8 mouse cellular contexts compared by ENCODE assay signal in genomic region chr5:24101446-24102140, GRCm38 (mm10). TPM values are rescaled to one million over a fixed set of nuclear protein-coding genes. Genes with fewer than 3 reads are reported as not detected.
A peak's percentile ranks its signal among the peaks of the same experiment; 100 is the strongest.
DNase-seq lines count a peak whose midpoint lies in the region; ATAC-seq and TF ChIP-seq lines count a peak whose summit lies in the region.

No protein-coding gene starts in this region.

- H3K9me3 ChIP-seq in hindbrain, embryonic 16.5 days (ENCODE audit: control insufficient read depth, low read length), result no peaks in the 10 kb centered on the region

- ATAC-seq in hindbrain, embryonic 16.5 days, result peak; percentile 46; the same call in 1 of the 2 replicates

- peak overlapping the region; percentile 87 for H3ac ChIP-seq in myocyte (ENCODE audit: control insufficient read depth, insufficient read length)

- peak overlapping the region; percentile 91 for H3K9ac ChIP-seq in hindbrain, embryonic 16.5 days (ENCODE audit: low read depth, low read length)

- H3K27me3 ChIP-seq in hindbrain, embryonic 16.5 days (replicated peaks; ENCODE audit: control insufficient read depth, insufficient read depth, low read length), result no peaks in the 10 kb centered on the region
- peaks cover 5% of the 10 kb centered on the region for H3K27me3 ChIP-seq in myocyte (ENCODE audit: control insufficient read depth, insufficient read depth, insufficient read length)

- 4% methylated on average over 8 of the region's 8 CpGs for WGBS in hindbrain, embryonic 16.5 days

- TF ChIP-seq POLR2A in myocyte (IDR thresholded peaks at IDR 0.05; ENCODE audit: insufficient read length, low read depth), result no peak

- H3K79me2 ChIP-seq in myocyte (ENCODE audit: control insufficient read depth, insufficient read depth), result no peaks in the 10 kb centered on the region

- no peaks in the 10 kb centered on the region for H3K36me3 ChIP-seq in hindbrain, embryonic 16.5 days (ENCODE audit: control insufficient read depth, insufficient read depth, low read length)
- no peaks in the 10 kb centered on the region for H3K36me3 ChIP-seq in myocyte (ENCODE audit: control insufficient read depth, insufficient read depth)

- peak overlapping the region; percentile 84 for H3K4me3 ChIP-seq in hindbrain, embryonic 16.5 days (ENCODE audit: low read length)
- H3K4me3 ChIP-seq in myocyte, result peak overlapping the region; percentile 57

- H3K27ac ChIP-seq in hindbrain, embryonic 16.5 days (ENCODE audit: low read depth, low read length), result peak overlapping the region; percentile 96

- peak overlapping the region; percentile 75 for H3K4me2 ChIP-seq in hindbrain, embryonic 16.5 days (ENCODE audit: low read length)
- H3K4me2 ChIP-seq in myocyte (ENCODE audit: low read depth), result peak overlapping the region; percentile 82

- peak; percentile 10 for DNase-seq in heart, adult 11 months
- DNase-seq in heart, postnatal 4 days, result no peak
- DNase-seq in A20 (ENCODE audit: low read depth, low spot score), result peak; percentile 67
- peak; percentile 46 for DNase-seq in embryo, embryonic 11 days
- DNase-seq in urinary bladder, postnatal 4 days (ENCODE audit: low spot score in 2 of 2), result no peak
- no peak for DNase-seq in adrenal gland, postnatal 14 days

- peaks cover 17% of the 10 kb centered on the region for H3K4me1 ChIP-seq in hindbrain, embryonic 16.5 days (ENCODE audit: control insufficient read depth, insufficient read depth, low read depth, low read length)

TF ChIP-seq in myocyte, 11 proteins besides CTCF, POLR2A, EP300 and RAD21:
- no peak for TF ChIP-seq CEBPB (IDR thresholded peaks at IDR 0.05; ENCODE audit: insufficient read depth, poor library complexity, severe bottlenecking)
- no peak for TF ChIP-seq MAX (IDR thresholded peaks at IDR 0.05; ENCODE audit: low read depth)
- TF ChIP-seq MYOD1 (IDR thresholded peaks at IDR 0.05; ENCODE audit: control insufficient read depth in 1 of 3, insufficient read length in 2 of 3, low read depth in 2 of 3), result no peak
- no peak for TF ChIP-seq REST (IDR thresholded peaks at IDR 0.05; ENCODE audit: insufficient read depth, insufficient read length)
- no peak for TF ChIP-seq USF1 (IDR thresholded peaks at IDR 0.05; ENCODE audit: low read depth)
- no peak for TF ChIP-seq TCF3 (IDR thresholded peaks at IDR 0.05; ENCODE audit: insufficient read length, low read depth)
- no peak for TF ChIP-seq TCF12 (IDR thresholded peaks at IDR 0.05; ENCODE audit: insufficient read depth, poor library complexity, severe bottlenecking)
- TF ChIP-seq POLR2AphosphoS2 (IDR thresholded peaks at IDR 0.05; ENCODE audit: insufficient read length, low read depth), result no peak
- no peak for TF ChIP-seq E2F4 (IDR thresholded peaks at IDR 0.05; ENCODE audit: insufficient read depth)
- no peak for TF ChIP-seq MYOG (IDR thresholded peaks at IDR 0.05; ENCODE audit: control insufficient read depth in 1 of 3, insufficient read depth in 1 of 3, insufficient read length in 2 of 3, low read depth in 2 of 3)
- TF ChIP-seq SRF (IDR thresholded peaks at IDR 0.05; ENCODE audit: control insufficient read depth, insufficient read length, low read depth), result no peak

RNA-seq across cellular contexts. Expression of gene Klhl7, which starts 1.2 kb away (rescaled TPM):
- total RNA-seq in heart, postnatal 4 days (2021), result 10 to 100 TPM; 60.2 to 62.0 TPM
- 132 and 134 TPM in 2 replicates for polyA plus RNA-seq in hindbrain, embryonic 16.5 days (2015; fragmentation: Nextera tagmentation; extraction: Ambion mirVana)
- 6.8 TPM for polyA plus RNA-seq in myocyte (2012; fragmentation: generic; extraction: Trizol)
- 30.1 and 31.6 TPM in 2 replicates for total RNA-seq in adrenal gland, postnatal 14 days (2021)

Comparison
In these comparisons a context has a peak if more than half of its experiments do, and no peak if none do; other contexts are left out.
1. DNase-seq: peak in heart, adult 11 months (single experiment), A20 (single experiment) and embryo, embryonic 11 days (single experiment); none in heart, postnatal 4 days (single experiment), urinary bladder, postnatal 4 days (0 of 2) and adrenal gland, postnatal 14 days (single experiment).